Mouse (Mus musculus) myocyte (in vitro differentiated cells): Measurements from ENCODE around the gene Tmcc3. TPM values are rescaled to one million over a fixed set of nuclear protein-coding genes. Genes with fewer than 3 reads are reported as not detected.

Experiments used
- H3K27me3 ChIP-seq: one replicate; pipeline ENCODE4 v1.6.1; 2011; ENCODE audit not compliant: control insufficient read depth, insufficient read depth, insufficient read length
- H3K36me3 ChIP-seq: one replicate; pipeline ENCODE4 v1.6.1; 2011; ENCODE audit not compliant: control insufficient read depth, insufficient read depth
- H3K4me2 ChIP-seq: one replicate; pipeline ENCODE4 v1.6.1; 2011; ENCODE audit warnings: low read depth, control low read depth
- H3K4me3 ChIP-seq: one replicate; pipeline ENCODE4 v1.5.1; 2011; ENCODE audit warnings: mild to moderate bottlenecking, control low read depth, moderate library complexity
- H3K79me2 ChIP-seq: one replicate; pipeline ENCODE4 v1.6.1; 2011; ENCODE audit not compliant: control insufficient read depth, insufficient read depth
- H3ac ChIP-seq: one replicate; pipeline ENCODE4 v1.6.1; 2011; ENCODE audit not compliant: control insufficient read depth, insufficient read length
- CEBPB ChIP-seq: IDR thresholded peaks from 2 replicates; pipeline ENCODE4 v1.6.1; 2011; ENCODE audit warnings: mild to moderate bottlenecking, moderate library complexity; ENCODE audit not compliant: poor library complexity, insufficient read depth, severe bottlenecking
- E2F4 ChIP-seq: IDR thresholded peaks from one replicate; pipeline ENCODE4 v1.6.1; 2011; ENCODE audit warnings: mild to moderate bottlenecking, control low read depth, moderate library complexity; ENCODE audit not compliant: insufficient read depth
- MAX ChIP-seq: IDR thresholded peaks from one replicate; pipeline ENCODE4 v1.6.1; 2011; ENCODE audit warnings: low read depth, mild to moderate bottlenecking, control low read depth
- MYOD1 ChIP-seq, 3 experiments: IDR thresholded peaks; one replicate each; pipeline ENCODE4 v1.6.1; 2011; ENCODE audit warnings: control low read depth in 2 of 3, low read depth in 2 of 3, mild to moderate bottlenecking in 2 of 3, moderate library complexity in 1 of 3; ENCODE audit not compliant: insufficient read length in 2 of 3, control insufficient read depth in 1 of 3
- MYOG ChIP-seq, 3 experiments: IDR thresholded peaks; one replicate each; pipeline ENCODE4 v1.6.1; 2011; ENCODE audit warnings: control low read depth in 2 of 3, low read depth in 2 of 3, mild to moderate bottlenecking in 2 of 3; ENCODE audit not compliant: insufficient read length in 2 of 3, control insufficient read depth in 1 of 3, insufficient read depth in 1 of 3
- POLR2A ChIP-seq: IDR thresholded peaks from one replicate; pipeline ENCODE4 v1.6.1; 2011; ENCODE audit warnings: low read depth, mild to moderate bottlenecking, control low read depth, moderate library complexity; ENCODE audit not compliant: insufficient read length
- POLR2AphosphoS2 ChIP-seq: IDR thresholded peaks from one replicate; pipeline ENCODE4 v1.6.1; 2011; ENCODE audit warnings: low read depth, control low read depth; ENCODE audit not compliant: insufficient read length
- REST ChIP-seq: IDR thresholded peaks from one replicate; pipeline ENCODE4 v1.6.1; 2011; ENCODE audit warnings: mild to moderate bottlenecking, control low read depth, moderate library complexity; ENCODE audit not compliant: insufficient read depth, insufficient read length
- SRF ChIP-seq: IDR thresholded peaks from one replicate; pipeline ENCODE4 v1.6.1; 2011; ENCODE audit warnings: low read depth; ENCODE audit not compliant: control insufficient read depth, insufficient read length
- TCF12 ChIP-seq: IDR thresholded peaks from one replicate; pipeline ENCODE4 v1.6.1; 2011; ENCODE audit warnings: mild to moderate bottlenecking, control low read depth; ENCODE audit not compliant: poor library complexity, insufficient read depth, severe bottlenecking
- TCF3 ChIP-seq: IDR thresholded peaks from one replicate; pipeline ENCODE4 v1.6.1; 2011; ENCODE audit warnings: low read depth, control low read depth; ENCODE audit not compliant: insufficient read length
- USF1 ChIP-seq: IDR thresholded peaks from one replicate; pipeline ENCODE4 v1.6.1; 2011; ENCODE audit warnings: low read depth, mild to moderate bottlenecking, control low read depth, moderate library complexity
- polyA plus RNA-seq: library from polyadenylated mRNA; unstranded; fragments of >200 nt; fragmentation: generic; extraction: Trizol; gene quantifications from one replicate; pipeline ENCODE4 v1.2.1, GENCODE M21; 2012; ENCODE audit warnings: missing spikeins

Gene Tmcc3
- polyA plus RNA-seq, 1 experiment = 16.6 TPM

DNA sequence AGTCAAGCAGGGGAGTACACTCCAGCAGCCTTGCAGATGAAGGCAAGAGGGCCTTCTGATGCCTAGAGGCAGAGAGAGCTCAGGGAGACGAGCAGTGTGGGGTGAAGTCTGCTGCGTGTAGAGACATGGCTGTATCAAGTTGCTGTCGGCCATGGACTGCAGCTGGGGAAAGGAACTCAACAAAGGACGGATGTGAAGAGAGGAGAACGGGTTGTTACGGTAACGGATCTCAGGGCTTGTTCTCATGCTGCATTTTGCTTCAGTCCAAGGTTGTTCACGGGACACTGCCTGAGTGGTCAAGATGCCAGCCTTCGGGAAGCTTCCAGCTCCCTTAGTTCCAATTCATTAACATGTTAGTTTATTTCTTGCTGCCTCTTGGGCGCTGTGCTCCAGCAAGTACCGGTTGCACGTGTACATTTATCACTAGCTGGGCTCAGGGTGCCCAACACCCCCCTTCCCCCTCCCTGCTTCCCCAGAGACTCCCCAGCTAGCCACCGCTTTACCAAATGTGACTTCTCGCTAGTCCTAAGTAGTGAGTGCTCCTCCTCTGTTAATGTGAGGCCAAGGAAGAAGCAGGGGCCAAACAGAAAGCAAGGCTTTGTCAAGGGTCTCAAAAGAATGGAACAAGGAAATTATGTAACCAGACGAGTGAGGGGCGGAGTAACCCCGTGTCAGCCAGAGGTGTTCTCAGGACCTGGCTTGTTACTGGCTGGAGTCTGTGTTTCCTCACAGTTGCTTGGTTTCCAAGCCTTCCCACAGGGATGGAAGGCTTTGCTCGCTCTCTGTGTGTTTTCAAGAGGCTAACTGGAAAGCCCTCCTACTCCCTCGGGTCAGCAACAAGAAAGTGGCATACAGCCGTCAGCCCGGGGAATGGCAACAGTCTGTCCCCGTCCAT, 104.4 kb downstream of the Tmcc3 start:
- no peaks in the 10 kb centered on the region for H3K27me3 ChIP-seq
- no peak overlapping the region for H3K4me3 ChIP-seq
- no peaks in the 10 kb centered on the region for H3K79me2 ChIP-seq
- TF ChIP-seq POLR2A (no peak), MYOD1 (IDR thresholded peaks at IDR 0.05; ENCODE audit: control insufficient read depth in 1 of 3, insufficient read length in 2 of 3, low read depth in 2 of 3) (no peak), MAX (no peak), SRF (no peak), REST (no peak), MYOG (IDR thresholded peaks at IDR 0.05; ENCODE audit: control insufficient read depth in 1 of 3, insufficient read depth in 1 of 3, insufficient read length in 2 of 3, low read depth in 2 of 3) (no peak), POLR2AphosphoS2 (no peak), E2F4 (no peak), TCF3 (no peak), CEBPB (no peak), USF1 (no peak), TCF12 (no peak)
- no peaks in the 10 kb centered on the region for H3K36me3 ChIP-seq
- no peak overlapping the region for H3K4me2 ChIP-seq
- H3ac ChIP-seq = no peak overlapping the region

DNA sequence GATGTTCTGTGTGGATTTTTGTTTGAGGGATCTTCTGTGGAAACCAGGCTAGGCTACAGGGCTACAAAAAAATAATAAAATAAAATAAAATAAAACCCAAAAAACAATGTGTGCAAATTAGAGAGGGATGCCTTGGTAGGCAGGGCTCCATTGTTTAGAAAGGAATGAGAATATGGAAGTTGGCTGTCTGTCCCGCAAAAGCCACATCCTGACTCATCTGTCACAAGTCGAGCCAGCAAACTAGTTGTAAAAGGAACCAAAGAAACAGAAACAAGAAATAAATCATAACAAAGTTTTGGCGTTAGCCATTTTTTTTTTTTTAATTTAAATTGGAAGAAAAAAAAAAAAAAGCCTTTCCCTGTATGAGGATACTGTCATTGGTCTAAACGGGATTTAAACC, 105.9 kb downstream of the Tmcc3 start:
- Histone ChIP-seq H3K27me3 (no peaks in the 10 kb centered on the region), H3K79me2 (no peaks in the 10 kb centered on the region), H3ac (no peak overlapping the region), H3K4me2 (peak overlapping the region; percentile 28), H3K4me3 (no peak overlapping the region), H3K36me3 (no peaks in the 10 kb centered on the region)
- TF ChIP-seq TCF12 (no peak), MYOD1 (IDR thresholded peaks at IDR 0.05; ENCODE audit: control insufficient read depth in 1 of 3, insufficient read length in 2 of 3, low read depth in 2 of 3) (no peak), POLR2A (no peak), POLR2AphosphoS2 (no peak), MAX (no peak), REST (no peak), SRF (no peak), TCF3 (no peak), USF1 (no peak)

DNA sequence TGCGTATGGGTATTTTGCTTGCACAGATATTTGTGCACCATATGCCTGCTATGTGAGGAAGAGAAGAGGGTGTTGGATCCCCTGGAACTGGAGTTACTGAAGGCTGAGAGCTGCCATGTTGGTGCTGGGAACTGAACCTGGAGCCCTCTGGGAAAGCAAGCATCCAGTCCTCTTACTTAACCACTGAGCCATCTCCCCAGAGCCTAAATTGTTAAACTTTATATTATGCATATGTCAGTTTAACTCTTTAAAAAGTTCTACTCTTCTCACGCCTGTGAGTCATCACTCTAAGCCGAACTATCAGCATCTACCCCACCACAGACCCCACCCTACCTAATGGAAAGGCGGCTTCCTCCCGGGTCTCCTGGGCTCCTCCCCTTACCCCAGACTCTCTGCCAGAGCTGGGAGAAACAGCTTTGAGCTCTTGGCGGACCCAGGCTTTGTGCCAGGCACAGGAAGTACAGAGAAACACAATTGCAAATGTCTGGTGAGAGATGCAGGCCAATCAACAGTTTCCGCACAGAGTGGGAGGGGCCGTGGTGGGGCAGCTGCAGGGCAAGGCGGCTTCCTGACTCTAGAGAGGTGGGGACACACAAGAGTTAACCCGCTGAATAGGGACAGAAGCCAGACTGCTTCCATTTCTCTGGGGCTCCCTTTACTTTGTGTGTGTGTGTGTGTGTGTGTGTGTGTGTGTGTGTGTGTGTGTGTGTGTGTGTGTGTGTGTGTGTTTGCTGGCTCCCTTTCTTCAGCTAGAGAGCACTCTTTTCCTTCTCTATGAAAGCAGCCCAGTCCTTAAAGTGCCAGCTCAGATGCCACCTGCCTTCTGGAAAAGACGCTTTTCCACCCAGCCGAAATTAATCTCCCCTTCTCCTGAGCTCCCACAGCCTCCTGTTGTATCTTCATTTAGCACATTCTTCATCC, 114.5 kb downstream of the Tmcc3 start:
- Histone ChIP-seq H3K4me2 (no peak overlapping the region), H3K4me3 (no peak overlapping the region)
- TF ChIP-seq MYOG (IDR thresholded peaks at IDR 0.05; ENCODE audit: control insufficient read depth in 1 of 3, insufficient read depth in 1 of 3, insufficient read length in 2 of 3, low read depth in 2 of 3) (peak in 1 of 3 experiments; percentile 43), MYOD1 (IDR thresholded peaks at IDR 0.05; ENCODE audit: control insufficient read depth in 1 of 3, insufficient read length in 2 of 3, low read depth in 2 of 3) (peak in 1 of 3 experiments; percentile 48), CEBPB (no peak), REST (no peak), TCF3 (no peak)

DNA sequence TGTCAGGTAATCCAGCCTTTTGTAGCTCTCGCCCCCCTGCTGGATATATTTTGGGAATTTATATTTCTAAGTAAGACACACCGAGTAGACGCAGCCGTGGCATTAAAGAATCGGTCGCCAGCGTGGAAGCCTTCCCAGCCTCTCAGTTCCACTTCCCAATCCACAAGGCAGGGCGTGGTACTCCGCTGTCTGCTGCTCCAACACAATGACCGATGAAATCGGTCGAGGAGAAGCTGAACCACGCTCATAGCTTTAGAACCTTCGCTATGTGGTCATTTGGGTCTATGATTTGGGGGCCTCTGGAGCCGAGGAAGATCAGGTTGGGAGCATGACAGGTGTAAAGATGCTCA, 115.1 kb downstream of the Tmcc3 start:
- H3K4me2 ChIP-seq = no peak overlapping the region
- TF ChIP-seq MAX (no peak), TCF12 (no peak), TCF3 (no peak), E2F4 (no peak), MYOG (IDR thresholded peaks at IDR 0.05; ENCODE audit: control insufficient read depth in 1 of 3, insufficient read depth in 1 of 3, insufficient read length in 2 of 3, low read depth in 2 of 3) (no peak), POLR2A (no peak)
- H3K79me2 ChIP-seq = no peaks in the 10 kb centered on the region
- no peaks in the 10 kb centered on the region for H3K27me3 ChIP-seq
- H3K4me3 ChIP-seq = no peak overlapping the region
- no peaks in the 10 kb centered on the region for H3K36me3 ChIP-seq
- no peak overlapping the region for H3ac ChIP-seq

More for the DNA sequence above, 114.5 kb downstream of the Tmcc3 start:
- H3K36me3 ChIP-seq = no peaks in the 10 kb centered on the region
- H3K79me2 ChIP-seq = no peaks in the 10 kb centered on the region
- no peak overlapping the region for H3ac ChIP-seq
- H3K27me3 ChIP-seq = no peaks in the 10 kb centered on the region
